Mouse (Mus musculus): ENCODE results near the gene Rtn4.

DNA sequence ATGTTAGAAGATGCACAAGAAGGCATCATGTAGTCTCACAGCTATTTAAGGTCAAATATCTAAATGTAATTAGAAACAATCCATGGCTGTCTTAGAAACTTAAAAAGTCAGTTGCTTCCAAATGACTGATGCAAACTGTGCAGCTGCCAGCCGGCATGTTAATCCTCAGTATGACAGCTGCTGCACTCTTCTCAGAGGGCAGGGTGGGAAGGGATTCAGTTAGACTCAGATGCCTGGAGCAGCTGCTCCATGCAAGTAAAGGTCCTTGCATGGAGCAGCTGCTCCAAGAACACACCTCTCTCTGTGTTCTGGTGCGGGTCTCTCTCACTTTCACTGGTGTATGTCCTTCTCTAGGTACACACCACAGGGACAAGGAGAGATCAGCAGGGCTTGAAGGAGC is 81.5 kb downstream of the Rtn4 start:
- TF ChIP-seq CTCF (IDR thresholded peaks at IDR 0.05; ENCODE audit: borderline replicate concordance, insufficient read depth, low read depth, low read length) (no peak), POLR2A (IDR thresholded peaks at IDR 0.05; ENCODE audit: borderline replicate concordance, insufficient read depth, low read length) (no peak)
